Mouse (Mus musculus) kidney, postnatal 36 days (tissue): ENCODE measurements around the gene Adamts16.
"Not testable (repeated sequence)": the region's sequence is repeated elsewhere in the genome, so short reads cannot be mapped to it uniquely, and the experiment has no call there.

Experiments used
- DNase-seq, 2 experiments: peaks; one replicate each; pipeline ENCODE4 v3.0.0; 2021 to 2022; ENCODE audit warnings: mixed read lengths in 2 of 2

Adamts16 gene

DNA sequence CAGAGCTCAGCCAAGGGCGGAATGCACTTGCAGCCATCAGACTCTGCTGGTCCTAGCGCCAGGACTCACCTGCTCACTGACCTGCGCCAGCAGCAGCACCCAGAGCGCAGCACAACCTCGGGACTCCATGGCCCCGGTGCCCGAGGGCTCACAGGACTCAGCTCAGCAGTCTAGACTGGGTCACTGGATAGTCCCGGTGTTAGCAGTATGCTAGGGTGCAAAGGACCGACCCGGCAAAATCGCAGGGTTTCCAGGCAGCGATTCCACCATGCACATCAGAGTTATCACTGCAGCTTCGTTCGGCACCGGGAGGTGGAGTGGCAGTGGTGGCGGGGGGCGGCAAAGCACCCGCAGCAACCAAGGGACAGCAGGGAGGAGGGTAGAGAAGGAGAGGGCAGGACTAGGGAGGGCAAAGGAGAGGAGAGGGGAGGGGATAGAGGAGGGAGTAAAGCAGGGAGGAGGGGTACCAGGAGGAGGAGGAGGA lies at the start of gene Adamts16:
Adamts16 (minus strand) TSS at position 391 of the 484 bp plus-strand sequence.
- peak; percentile 15 to 44 for DNase-seq

DNA sequence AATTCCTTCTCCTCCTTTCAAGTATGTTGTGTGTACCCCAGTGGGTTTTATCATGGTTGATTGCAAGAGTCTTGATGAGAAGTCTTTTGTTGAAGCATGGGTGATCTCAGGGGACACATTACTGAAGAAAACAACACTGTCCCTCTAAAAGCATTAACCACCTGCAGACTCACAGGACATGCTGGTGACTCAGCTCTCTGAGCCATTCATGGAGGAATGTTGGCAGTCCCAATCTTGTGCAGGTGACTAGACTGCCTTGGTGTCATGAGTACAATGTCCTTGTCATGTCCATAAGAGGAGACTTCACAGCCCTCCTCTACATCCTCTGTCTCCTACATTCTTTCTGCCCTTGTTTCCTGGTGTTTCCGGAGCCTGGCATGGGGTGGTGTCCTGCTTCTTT lies 45.5 kb upstream of the Adamts16 start:
- no peak for DNase-seq

DNA sequence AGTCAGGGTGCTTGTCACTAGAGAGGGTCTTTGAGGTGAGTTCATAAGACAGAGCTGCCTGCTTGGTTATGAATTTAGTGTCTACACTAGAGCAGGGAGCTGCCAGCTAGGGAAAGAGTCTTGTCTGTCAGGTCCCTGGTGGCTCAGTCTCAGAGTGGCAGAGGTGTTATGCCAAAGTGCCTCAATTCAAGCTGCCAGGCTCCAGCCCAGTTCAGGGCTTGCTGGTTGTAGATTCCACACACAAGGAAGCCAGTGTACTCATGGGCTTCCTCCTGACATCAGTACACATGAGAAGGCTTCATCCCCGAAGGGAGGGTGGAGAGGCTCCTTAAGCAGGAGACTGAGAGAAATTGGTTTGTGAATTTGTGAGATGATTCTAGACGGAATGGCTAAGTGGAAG lies 43.4 kb upstream of the Adamts16 start:
- no peak for DNase-seq

DNA sequence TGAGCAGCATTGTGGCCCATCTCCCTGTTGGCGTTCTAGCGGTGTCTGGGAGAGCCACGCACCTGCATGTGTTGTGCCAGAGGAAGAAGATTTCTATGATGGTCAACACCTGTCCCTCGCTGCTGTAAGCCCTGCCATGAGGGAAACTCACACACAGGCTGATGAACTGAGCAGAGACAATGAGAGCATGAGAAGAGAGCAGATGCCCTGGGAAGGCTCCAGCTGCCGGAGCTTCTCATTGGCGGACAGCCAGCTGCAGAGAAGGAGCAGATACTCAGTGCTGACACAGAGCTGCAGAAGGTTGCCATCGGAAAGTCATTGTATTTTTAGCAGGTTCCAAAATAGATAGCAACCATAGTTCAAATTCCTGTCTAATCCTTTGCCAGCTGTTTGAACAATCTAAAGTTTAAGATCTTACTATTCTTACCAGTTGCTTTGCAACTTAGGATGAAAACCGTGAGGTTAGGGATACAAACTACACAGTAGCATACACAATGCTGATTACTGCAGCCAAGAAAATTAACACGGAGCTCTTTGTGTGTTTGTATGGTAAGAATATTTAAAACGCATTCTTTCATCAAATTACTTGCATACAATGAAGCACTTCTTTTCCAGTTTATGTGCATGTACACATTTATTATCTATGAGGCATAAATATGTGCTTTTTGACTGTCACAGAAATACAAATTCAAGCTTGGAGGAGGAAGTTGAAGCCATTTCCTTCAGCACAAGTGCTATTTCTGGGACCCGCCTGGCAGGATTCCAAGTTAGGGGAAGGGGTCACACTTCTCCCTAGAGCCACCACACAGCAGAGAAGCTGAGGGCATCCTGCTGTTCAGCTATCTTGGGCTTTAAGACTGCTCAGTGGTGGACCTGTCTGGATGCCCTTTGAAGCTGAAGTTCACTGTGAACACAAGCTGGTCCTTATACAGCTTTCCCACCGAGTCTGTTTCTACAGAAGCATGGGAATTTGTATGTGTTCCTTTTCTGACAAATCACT lies 42.6 kb upstream of the Adamts16 start:
- peak in 1 of 2 experiments; percentile 68 for DNase-seq

DNA sequence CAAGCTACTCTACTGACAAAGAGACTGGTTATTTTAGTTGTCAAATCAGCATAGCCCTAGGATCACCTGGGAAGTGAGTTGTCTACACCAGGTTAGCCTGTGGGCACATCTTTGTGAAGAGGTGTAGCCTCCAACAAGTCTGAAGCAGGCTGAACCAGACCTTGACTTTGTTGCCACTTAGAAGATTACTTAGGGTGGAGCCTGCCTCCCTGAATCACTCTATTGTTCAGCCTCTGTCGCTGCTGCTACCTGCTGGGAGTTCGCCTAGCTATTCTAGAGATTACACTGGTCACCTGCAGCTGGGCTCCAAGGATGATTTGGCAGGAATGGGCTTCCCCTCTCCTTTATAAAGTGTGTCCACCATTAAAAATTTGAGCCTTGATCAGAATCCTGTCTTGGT lies 38.4 kb upstream of the Adamts16 start:
- DNase-seq: not testable (repeated sequence)

DNA sequence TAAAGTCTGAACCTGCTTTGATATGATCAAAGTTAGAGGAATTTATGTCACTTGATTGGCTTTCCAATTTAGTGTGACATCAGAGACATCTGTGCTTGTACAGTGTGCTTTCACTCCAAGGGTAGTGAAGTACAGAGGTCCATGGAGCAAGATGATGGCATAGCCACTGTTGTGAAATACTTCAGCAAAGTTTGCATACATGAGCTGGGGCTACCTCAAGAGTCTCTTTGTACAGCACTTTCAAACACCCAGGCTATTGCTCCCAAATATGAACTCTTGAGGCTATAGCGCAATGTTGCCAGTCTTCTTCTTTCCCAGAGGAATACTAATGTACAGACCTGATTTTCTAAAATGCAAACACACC lies 35.9 kb upstream of the Adamts16 start:
- no peak for DNase-seq

DNA sequence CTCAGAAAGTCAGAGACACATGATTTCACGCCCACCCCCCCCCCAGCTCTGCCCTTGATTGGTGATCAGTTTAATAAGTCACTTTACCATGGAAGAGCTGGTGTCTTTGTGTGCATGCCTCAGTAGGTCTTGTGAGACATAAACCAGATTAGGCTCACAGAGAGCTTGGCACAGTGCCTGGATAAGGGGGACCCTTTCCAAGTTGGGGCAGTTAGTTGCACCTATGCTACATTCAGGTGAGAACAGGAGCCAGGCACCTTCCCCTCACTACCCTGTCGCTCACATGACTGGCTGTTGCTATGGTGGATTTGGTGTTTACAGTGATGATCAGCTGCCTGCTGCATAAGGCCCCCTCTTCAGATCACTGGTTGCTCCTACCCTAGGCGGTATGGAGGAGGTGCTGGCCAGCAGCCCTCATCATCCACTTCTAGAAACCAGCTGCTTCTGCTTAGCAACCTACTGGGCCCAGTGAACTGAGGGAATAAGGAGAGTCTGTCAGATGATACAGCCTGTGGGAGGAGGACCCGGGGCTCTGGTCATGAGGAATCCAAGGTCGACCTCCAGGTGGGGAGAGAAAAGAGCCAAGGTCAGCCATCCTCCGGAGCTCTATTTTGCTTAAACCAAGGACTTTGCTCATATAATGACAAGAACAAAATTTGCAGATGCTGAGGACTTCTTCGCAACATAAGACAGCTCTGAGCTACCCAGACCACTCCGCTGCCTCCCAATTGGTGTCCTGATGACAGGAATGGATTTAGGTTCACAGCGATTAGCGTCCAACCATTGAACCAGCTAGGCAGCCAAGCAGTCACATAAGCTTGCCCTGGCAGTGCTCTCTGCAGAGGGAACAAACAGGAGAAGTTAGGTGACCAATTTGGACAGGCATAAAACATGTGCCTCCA lies 35.3 kb upstream of the Adamts16 start:
- DNase-seq: no peak

DNA sequence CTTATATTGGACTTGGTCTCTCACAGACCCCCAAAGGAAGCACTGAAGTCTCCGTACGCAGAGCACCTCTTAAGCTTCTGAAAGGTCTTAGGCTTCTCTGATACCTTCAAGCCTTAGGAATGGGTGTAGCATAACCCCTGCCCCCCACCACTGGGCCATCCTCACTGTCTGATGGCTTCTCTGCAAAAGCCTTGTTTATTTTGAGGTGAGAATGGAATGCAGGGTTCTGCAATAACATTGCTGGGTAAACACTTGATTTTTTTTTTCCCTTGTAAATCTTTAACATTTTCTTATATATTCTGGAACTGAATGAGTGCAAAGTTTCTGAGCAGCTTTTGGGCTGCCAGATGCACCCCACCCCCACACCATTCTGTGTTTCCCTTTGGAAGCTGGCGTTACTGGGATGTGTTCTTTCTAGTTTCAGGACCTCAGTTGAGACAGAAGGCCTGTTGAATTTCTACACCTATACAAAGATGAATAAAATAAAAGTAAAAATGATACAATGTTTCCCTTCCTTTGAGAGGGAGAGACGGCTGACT lies 33.9 kb upstream of the Adamts16 start:
- DNase-seq: no peak

DNA sequence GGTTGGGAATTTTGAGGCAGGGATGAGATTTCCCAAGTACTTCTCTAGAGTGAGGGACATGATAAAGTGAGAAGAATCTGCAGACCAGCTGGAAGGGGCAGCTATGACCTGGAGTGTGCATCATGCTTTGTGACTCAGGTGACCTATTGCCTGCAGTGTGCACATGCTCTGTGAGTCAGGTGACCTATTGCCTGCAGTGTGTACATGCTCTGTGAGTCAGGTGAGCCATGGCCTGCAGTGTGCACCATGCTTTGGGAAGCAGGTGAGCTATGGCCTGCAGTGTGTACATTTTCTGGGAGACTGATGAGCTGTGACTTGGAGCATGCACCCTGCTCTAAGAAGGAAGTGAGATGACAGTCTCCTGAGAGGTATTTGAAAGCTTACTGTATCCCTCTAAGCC lies 33.1 kb upstream of the Adamts16 start:
- no peak for DNase-seq

DNA sequence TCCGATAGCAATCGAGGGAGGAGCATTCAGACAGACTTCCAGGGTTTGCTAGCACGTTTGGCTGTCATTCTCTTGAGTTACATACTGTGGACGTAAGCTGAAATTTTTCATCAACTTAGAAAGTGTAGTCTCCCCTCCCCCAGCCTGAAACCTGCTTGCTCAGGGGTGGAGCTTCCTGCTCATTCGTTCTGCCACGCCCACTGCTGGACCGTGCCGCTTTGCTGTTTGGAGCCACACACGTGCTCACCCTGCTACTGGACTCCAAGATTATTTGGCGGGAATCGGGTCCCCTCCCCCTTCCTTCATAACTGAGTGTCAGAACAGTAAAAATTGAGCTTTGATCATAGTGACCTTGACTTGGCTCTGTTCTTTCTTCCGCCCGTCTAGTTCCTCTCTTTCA lies 32.2 kb upstream of the Adamts16 start:
- DNase-seq: peak; percentile 22 to 32

DNA sequence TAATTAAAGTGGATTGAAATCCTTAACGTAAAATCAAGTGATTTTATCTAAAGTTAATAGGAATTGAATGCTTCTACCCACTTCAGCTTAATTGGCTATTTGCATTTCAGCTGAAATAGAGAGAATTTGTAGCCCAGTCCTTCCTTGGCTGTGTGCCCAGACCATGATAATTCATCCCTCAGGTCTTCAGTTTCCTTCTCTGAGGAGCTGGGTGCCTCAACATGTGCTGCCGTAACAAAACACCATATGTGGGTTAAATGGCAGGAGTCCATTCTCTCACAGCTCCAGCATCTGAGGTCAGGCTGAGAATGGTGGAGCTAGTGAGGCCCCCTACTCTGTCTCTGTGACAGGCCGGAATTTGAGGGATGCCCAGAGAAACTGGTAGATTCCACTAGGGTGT lies 29.4 kb upstream of the Adamts16 start:
- peak; percentile 16 to 19 for DNase-seq

DNA sequence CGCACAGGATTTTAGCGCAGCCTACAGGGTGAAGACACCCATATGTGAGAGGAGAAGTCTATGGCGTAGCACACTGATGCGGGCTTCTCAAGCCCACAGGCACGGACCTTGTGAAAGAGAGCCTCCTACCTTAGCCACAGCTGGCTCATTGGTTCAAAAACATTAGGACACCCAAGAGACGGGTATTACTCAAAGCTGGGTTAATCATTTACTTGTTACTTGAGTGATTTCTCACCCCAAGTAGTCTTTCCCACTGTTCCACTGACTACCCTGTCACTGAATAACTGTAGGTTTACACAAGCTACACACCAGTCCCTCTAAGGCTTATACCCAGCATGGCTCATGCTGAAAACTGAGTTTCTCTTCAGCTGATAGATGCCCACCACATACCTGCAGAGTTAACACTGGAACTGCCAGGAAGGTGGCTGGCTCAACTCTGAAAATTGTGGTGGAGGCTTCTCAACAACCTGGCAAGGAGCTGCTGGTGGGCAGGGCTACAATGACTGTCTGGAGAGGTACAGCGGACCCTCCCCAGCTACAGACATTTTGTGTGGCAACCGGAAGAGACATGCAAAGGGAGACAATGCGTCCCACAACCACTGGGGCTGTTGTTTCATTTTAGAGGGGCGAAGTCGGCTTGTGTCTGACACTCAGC lies 25.5 kb upstream of the Adamts16 start:
- DNase-seq: peak; percentile 28 to 73

DNA sequence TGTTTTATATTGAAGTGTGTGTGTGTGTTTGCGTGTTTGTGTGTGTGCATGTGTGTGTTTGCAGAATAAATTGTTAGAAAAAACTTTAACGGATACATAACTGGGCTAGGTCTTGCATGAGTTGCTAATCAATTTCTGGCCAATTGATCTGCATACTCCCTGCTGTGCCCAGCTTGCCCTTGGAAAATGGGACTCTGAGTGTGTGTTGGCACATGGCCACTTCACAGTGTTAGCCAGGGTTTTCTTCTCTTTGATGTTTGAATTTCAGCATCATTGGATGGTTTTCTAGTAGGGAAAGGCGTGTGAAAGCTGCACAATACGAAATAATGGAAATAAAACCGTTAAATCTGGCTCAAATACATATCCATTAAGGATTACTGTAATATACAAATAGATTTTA lies 24.3 kb upstream of the Adamts16 start:
- DNase-seq: no peak

DNA sequence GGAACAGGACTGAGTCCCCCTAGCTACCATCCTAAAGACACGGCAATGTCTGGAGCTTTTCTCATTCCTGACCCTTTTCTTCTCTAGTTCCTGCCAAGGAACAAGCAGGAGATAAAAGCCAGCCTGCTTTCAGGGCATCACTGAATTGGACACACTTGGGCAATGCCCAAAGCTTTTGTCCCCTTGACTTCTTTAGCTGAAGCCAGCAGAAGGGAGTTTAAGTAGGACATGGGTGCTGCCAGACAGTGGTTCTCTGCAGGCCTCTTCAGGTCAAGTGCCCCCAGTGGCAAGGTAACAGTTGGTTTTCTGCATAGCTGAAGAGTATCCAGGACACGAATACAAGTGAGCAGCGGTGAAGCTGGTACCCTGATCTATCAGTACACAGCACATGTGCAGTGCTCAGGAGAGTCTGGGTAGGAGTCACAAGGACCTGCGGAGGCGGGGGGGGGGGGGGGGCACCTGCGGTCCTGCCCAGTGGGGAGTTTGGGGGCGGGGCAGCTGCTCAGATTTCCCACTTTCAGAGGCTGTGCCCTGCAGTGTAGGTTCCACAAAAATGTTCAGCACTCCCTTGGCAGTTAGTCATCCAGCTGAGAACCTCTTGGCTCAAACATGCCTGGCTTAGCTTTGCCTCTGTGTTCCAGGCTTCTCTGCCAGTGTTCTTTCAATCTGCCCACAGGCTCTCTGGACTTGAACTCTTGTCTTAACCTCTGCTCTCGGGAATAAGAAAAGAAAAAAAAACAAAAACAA lies 20.7 kb upstream of the Adamts16 start:
- DNase-seq: peak in 1 of 2 experiments; percentile 30

DNA sequence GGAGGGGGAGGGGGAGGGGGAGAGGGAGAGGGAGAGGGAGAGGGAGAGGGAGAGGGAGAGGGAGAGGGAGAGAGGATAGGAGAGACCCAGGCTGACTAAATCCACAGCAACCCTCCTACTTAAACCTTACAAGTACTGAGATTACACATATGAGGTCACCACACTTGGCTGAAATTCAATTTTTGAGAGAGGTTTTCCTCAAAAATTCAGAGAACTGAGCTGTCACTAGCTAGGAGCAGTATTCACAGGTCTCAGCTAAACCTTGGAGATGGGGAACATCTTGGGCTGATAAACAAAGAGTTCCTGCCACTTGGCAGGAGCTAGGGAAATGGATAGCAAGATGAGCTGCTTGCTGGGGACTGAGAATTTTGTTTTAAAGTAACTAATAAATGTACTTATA lies 12.0 kb upstream of the Adamts16 start:
- DNase-seq: no peak

DNA sequence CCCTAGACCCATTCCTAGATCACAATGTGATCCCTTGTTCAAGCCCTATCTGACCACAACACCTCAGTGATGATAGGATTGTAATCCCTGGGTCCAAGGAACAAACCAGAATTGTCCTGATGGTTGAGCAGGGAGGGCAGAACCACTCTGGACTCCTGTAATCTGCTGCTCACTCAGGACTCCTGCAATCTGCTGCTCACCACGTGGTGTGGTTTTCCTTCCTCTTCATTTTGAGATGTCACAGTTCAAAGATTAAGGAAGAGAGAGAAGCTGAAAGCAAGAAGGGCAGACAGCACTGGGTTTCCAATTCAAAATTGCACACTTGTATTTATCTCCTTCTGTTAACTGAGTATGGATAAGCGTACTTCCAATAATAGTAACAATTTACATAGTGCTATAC lies 5.3 kb upstream of the Adamts16 start:
- DNase-seq: no peak

DNA sequence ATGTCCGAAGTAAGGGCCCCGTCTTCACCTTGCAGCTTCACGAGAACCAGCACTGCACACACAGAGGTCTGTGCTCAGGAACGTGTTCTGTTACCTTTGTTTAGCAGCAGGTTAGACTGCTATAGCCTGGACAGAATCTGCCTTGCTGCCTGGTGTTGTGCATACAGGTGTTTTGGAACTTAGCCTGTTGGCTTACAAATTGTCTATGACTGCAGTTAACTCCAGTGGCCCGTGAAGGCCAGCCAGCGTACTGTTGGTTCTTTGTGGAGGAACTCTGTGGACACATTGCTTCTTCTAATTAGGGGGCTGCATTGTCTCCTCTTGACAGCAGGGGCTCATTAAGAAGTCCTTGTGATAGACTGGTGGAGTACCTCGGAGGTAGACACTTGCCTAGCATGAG lies 3.9 kb upstream of the Adamts16 start:
- DNase-seq: peak; percentile 60 to 67

DNA sequence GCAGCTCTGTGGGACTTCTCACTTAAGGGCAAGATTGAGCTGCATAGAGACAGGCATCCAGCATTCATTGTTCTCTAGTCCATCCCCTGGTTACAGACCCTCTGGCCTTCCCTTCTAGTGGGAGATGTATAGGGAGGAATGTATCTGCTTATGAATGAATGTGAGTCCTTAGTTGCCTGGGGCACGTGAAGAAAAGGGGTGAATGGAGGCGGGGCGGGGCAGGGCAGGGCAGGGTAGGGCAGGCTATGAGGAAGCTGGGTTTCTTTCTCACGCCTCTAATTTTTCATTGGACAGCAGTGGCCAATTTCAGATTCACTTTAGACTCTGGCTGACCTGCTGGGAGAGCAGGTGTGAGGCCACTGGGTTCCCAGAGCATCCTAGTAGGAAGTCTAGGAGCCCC lies 515 bp upstream of the Adamts16 start:
- DNase-seq: no peak

DNA sequence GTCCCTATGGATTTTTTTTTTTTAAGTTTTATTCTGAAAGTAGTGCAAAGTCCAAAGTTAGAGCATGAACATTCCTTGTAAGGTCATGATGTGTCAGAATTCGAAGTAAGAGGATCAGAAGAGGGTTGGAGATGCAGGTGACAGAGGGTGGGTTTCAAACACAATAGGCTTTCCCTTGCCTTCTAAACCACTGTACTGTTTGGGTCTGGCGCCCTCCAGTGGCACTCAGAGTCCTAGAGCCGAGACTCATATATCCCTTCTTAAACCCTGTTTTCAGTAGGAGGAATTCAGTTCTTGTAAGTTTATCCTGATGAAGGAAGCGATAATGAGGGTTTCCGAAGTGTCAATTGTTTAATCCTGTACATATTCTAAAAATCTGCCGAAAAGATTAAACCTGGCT lies 1.4 kb downstream of the Adamts16 start:
- peak; percentile 67 to 90 for DNase-seq

DNA sequence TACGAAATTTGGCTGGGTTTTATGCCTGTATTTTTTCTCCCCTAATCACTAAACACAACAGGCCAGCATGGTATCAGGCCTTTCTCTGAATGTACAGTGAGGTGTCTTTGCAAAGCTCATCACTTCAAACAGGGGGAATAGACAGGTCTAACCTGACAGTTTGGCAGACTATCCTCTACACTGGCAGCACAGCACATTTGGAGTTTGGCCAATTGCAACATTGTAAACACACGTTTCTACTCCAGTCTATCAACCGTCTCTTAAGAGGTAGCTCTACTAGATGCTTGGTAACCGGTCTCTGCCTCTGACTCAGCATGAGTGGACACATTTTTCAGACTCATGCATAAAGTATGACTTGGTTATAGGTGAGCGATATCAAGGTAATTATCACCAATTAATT lies 4.0 kb downstream of the Adamts16 start:
- DNase-seq: peak in 1 of 2 experiments; percentile 10

DNA sequence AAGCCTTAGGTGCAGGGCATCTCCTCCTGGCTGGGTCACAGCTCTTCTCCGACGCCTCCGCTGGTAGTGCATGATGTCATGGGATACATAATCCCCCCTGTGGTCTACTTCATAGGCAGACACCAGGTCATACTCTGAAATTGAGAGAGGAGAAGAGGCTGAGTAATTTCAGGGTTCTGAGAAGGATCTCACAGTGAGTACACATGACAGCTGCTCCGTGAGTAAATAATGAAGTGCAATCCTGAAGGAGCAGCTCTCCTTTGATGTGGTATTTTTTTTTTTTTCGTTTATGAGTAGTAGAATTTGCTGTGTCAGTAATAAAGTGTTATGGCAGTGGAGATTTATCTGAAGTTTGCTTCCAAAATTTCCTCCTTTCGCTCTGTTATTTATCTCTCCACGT lies 5.4 kb downstream of the Adamts16 start:
- DNase-seq: no peak
